Mouse (Mus musculus) MEL-GATA-1-ER (cell line): ENCODE results near the gene Dpagt1.
"Not testable (repeated sequence)": the region's sequence is repeated elsewhere in the genome, so short reads cannot be mapped to it uniquely, and the experiment has no call there.

ENCODE experiments used
- DNase-seq: peaks from one replicate; pipeline ENCODE4 v3.0.0-alpha.2; 2012; ENCODE audit warnings: low read depth; ENCODE audit errors: extremely low read depth

Dpagt1 gene

DNA sequence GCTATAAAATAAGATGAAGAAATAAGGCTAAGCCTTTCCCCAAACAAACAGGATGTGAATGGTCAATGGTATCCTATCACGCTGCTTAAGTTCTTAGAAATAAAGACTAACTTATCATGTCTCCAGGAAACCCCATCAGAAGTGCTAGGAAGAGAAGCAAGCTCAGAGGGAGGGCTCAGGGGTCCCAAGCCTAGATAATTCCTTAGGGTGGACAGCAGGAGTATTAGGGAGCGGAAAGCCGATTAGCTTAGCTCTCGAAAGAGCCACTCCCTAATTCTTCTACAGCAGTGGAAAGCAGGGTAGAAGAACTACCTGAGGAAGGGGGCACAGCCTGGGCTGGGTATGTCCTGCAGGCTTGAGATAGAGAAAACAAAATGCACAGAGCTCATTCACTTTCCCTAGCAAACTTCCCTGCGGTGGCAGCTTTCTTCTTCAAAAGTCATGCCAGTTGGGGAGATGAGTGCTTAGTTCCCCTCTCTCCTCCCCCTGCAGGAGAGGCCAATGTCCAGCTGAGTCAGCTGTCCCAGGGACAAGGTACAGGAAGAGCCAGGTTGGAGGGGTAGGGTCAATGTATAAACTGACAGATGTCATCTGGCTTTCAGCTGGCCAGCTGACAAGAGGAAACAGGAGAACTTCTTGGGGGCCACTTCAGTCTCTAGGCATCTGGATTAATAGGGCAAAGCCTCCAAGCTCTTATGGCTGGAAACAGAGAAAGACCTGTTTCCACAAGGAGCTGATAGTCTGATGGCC lies 7.6 kb upstream of the Dpagt1 start:
- no peak for DNase-seq

DNA sequence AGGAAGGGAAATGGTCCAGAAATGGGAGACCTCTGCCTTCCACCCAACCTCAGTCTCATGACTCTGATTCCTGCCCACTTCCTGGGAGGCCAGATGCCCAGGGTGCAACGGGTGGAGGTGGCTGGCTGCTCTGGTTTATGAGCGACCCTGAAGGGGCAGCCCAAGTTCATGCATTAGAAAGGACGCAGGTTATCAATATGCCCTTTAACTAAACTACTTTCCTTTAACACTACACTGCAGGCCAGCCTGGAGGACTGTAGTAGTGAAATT lies 7.1 kb upstream of the Dpagt1 start:
- no peak for DNase-seq

DNA sequence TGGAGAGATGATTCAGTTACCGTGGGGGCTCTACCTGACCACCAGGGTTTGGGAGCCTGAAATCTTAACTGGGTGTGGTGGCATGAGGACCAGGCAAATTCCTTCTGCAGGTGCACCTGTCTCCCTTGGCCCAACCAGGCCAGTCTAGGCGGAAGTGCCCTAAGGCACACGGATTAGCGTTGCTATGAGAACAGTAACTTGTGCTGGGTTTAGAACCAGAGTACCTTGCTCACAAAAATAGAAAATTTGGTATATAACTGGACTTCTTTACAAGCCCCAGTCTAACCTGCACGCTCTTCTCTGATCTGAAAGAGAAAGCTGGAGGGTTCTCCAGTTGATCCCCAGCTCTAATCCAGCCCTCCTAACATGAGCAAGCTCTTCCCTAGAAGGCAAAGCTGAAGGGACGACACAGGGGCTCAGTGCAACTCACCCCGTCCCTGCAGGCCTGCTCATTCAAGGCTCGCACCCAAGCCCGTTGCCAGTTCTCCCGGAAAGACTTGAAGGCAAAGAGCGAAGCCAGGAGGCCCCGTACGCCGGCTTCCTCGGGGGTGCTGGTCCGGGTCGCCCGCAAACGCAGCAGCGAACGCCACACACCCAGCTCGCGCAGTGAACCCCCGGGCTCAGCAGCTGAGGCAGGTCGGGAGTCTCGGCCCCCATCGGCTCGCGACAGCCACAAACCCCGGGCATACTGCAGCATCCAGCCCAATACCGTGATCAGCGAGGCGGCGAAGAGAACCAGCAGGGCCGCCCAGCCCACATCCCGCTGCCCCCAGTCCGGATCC lies 6.5 kb upstream of the Dpagt1 start:
- no peak for DNase-seq

DNA sequence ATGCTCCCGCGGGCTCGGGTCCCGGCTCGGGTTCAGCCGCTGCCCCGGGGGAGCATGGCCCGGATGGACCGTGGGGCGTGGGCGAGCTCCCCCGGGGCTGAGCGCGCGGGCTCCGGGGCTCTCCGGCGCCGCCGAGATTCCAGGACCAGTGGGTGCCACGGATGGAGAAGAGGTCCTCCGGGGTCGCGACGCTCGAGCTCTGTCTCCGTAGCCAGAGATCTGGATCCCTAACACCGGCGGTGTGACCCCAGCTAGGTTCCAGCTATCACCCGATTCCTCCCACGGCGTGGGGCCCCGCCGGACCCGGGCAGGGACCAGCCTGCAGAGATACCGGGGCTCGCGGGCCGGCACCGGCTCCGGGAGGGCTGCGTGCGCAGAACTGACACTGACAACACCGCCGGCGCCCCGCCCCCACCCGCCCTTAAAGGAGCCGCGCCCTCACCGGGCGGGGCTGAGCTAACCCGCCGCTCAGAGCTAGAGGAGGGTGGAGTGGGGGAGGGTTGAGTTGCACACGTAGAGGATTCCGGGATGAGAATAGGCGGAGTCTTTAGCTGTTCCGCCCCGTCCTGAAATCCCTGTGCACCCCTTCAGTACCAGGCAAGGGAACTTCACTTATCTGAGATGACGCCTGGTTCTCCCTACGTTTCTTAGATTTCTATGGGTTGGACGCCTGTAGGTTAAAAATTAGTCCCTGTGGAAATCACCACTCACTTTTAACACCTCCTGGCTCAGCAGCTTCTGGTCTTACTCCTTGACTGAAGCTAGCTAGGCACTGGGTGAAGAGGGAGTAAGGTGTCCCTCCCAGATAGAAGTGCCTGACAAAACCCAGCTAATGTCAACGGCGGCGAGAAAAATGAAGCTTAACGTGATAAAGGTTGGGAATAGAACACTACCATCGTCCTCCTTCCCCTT lies 5.7 kb upstream of the Dpagt1 start, which contains the start of gene C2cd2l:
Gene C2cd2l (minus strand): TSS at position 399 of the 912 bp plus-strand sequence.
- peak; percentile 87 for DNase-seq

DNA sequence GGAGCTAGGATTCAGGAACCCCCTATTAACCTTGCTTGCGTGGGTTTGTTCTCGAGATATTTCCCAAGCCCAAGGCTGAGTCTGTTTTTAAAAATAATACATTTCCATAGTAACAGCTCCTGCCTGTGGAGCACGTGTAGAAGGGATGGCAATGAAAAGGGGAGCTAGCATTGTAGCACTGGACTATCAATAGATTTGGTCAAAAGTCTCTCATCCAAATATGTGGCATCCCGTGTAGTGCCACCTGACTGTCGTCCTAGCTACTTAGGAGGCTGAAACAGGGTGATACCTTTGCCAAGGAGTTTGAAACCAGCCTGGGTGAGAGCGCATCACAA lies 5.1 kb upstream of the Dpagt1 start:
- no peak for DNase-seq

DNA sequence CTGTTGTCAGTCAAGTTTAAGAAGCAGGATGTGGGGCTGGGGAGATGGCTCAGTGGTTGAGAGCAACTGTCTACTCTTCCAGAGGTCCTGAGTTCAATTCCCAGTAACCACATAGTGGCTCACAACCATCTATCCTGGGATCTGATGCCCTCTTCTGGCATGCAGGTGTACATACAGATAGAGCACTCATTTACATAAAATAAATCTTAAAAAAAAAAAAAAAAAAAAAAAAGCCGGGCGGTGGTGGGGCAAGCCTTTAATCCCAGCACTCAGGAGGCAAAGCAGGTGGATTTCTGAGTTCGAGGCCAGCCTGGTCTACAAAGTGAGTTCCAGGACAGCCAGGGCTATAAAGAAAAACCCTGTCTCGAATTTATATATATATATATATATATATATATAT lies 2.2 kb upstream of the Dpagt1 start:
- not testable (repeated sequence) for DNase-seq

DNA sequence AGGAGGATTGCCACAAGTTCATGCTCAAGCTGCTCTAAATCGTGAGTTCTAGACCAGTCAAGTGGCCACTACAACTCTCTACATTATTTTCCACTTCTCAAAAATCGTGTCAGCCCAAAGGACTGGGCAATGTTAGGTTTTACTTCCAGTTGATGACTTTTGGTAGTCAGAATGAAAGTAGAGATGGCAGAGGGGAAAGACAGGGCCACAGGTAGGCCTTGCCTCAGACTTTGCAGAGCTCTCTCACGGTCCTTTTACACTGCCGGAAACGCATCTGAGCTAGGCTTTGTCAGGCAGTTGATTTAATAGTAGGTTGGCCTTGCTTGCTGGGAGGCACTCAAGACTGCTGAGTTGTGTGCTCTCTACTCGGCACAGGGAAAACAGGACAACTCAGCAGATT lies 1.7 kb upstream of the Dpagt1 start:
- DNase-seq = no peak

DNA sequence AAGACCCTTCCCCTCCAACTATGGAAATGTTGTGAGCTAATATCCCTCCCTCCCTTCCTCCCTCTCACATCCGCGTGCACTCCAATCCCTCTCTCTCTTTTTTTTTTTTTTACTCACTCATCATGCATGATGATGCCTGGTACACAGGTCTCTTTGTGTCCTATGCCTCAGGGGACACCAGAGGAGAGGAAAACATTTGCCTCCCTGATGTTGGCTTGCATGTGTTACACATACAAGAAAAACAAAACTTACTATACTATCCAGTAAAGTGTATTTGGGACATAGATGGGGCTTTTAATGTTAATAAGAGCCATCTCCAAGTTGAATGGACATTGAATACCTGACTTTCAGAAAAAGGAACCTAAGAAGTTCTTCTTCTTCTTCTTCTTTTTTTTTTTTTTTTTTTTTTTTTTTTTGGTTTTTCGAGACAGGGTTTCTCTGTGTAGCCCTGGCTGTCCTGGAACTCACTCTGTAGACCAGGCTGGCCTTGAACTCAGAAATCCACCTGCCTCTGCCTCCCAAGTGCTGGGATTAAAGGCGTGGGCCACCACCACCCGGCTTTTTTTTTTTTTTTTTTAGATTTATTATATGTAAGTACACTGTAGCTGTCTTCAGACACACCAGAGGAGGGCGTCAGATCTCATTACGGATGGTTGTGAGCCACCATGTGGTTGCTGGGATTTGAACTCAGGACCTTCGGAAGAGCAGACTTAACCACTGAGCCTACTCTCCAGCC lies 619 bp upstream of the Dpagt1 start:
- not testable (repeated sequence) for DNase-seq

DNA sequence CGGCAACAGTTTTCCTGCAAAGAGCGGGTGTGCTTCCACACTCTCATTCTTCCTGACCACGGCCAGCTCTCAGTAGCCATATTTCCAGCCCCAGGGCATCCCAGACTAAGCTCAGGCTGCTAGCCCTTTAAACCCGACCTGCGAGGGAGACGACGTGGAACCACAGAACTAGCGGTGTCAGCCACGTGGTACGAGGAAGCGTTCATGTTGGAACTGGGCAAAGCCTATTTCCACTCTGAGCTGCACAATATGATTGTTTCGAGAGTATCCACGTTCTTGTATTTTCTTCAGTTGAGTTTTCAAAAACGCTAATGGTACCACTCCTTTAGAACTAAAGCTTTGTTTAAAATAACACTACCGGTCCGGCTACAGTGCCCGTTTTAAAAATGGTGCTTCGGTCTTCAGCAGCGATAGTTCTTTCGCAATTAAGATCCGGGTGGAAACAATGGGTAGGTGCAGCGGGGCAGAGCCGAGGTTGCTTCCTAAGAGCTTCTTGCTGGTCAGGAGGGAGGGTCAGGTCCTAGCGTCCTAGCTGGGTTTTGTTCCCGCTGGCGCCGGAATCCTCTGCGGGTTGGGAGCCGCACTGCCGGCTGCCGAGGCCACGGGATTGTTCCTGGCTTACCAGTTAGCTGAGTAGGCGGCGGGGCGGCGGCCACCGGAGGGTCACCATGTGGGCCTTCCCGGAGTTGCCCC lies 698 bp downstream of the Dpagt1 start:
- peak; percentile 84 for DNase-seq

DNA sequence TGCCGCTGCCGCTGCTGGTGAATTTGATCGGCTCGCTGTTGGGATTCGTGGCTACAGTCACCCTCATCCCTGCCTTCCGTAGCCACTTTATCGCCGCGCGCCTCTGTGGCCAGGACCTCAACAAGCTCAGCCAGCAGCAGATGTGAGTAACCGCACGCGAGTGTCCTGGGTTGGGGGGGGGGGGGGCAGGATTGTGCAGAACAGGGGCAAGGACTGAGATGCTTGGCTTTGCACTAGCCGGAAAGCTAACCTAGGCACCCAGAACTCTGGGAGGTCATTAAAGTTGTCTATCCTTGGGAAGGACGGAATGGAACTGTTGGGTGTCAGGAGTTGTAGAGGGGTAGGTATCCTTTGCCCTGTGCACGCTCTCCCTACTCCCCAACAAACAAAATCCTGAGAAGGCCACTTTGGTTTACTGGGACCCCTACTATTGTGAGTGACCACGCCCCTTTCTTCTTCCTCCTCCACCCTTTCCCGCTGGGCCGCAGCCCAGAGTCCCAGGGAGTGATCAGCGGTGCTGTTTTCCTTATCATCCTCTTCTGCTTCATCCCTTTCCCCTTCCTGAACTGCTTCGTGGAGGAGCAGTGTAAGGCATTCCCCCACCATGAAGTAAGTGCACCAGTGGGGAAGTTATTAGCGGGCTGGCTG lies 1.4 kb downstream of the Dpagt1 start:
- no peak for DNase-seq

DNA sequence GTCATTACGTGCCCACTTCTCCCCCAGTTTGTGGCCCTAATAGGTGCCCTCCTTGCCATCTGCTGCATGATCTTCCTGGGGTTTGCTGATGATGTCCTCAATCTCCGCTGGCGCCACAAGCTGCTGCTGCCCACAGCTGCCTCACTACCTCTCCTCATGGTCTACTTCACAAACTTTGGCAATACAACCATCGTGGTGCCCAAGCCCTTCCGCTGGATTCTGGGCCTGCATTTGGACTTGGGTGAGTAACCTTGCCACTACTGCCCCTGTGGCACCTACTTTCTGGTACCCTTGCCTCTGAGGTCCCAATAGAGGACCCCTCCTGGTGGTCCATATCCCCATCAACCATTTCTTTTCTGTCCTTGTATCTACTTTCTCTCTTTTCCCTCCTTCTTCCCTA lies 2.1 kb downstream of the Dpagt1 start:
- DNase-seq = no peak

DNA sequence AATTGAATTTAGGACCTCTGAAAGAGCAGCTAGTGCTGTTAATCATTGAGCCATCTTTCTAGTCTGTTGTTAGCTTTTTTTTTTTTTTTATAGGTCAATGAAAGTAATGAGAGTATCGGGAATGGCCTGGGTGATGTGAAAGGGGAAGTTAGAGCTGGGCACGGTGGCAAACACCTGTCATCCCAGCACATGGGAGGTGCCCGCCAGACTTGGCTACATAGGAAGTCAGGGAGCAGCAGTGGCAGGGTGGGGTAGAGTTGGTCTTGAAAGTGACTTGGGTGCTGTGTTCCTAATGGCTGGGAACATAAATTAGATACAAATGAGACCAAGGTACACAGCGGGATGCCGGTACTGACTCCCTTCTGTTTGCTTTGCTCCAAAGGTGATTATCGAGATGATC lies 4.9 kb downstream of the Dpagt1 start:
- DNase-seq = no peak

DNA sequence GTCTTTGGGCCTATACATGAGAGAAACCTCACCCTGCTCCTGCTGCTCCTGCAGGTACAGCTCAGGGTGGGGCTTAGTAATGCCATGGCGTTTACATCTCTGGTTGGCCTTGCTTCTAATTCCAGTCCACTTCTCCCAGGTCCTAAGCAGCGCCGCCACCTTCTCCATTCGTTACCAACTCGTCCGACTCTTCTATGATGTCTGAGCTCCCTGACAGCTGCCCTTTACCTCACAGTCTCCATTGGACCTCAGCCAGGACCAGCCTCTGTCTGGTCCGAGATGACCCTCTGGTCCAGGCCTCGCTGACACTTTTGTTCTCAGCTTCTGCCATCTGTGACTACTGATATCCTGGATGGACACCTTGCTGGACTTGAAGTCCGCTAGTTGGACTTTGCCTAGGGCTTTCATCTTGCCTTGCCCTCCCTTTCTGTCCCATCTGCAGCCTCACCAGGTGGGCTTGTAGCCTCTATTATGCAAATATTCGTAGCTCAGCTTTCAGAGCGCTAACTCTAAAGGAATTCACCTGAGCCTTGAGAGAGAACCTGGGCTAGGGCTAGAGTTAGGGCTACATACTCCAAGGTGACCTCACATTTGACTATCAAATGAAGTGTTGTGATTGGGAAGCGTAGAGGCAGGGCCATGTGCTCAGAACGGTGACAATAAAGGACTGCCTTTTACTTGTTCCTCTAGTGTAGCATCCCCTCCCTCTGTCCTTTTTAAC lies 7.3 kb downstream of the Dpagt1 start:
- DNase-seq = no peak

DNA sequence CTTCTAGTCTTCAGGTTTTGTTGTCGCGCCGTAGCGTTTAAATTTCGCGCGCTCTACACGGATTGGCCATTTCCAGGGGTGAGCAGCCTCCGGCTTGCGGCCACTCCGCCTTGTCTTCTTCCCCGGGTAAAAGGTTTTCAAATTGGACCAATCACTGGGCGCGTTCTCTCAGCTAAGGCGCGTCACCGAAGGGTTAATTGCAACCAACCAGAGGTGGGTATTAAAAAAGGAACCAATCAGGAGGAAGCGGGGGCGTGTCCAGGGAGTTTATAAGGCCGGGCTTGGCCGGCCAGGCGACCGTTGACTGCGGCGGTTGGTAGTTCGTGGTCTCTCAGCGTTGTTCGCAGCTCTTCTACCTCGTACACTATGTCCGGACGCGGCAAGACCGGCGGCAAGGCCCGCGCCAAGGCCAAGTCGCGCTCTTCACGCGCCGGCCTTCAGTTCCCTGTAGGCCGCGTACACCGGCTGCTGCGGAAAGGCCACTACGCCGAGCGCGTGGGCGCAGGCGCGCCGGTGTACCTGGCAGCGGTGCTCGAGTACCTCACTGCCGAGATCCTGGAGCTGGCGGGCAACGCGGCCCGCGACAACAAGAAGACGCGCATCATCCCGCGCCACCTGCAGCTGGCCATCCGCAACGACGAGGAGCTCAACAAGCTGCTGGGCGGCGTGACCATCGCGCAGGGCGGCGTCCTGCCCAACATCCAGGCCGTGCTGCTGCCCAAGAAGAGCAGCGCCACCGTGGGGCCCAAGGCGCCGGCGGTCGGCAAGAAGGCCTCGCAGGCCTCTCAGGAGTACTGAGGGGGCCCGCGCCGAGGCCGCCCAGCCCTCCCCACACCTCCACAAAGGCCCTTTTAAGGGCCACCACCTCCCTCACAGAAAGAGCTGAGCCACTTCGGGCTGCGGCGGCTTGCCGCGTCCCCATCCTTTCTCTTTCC lies 8.8 kb downstream of the Dpagt1 start, which contains the start of gene H2afx:
Gene H2afx (plus strand): TSS at position 299 of the 935 bp plus-strand sequence.
- DNase-seq = peak; percentile 99

DNA sequence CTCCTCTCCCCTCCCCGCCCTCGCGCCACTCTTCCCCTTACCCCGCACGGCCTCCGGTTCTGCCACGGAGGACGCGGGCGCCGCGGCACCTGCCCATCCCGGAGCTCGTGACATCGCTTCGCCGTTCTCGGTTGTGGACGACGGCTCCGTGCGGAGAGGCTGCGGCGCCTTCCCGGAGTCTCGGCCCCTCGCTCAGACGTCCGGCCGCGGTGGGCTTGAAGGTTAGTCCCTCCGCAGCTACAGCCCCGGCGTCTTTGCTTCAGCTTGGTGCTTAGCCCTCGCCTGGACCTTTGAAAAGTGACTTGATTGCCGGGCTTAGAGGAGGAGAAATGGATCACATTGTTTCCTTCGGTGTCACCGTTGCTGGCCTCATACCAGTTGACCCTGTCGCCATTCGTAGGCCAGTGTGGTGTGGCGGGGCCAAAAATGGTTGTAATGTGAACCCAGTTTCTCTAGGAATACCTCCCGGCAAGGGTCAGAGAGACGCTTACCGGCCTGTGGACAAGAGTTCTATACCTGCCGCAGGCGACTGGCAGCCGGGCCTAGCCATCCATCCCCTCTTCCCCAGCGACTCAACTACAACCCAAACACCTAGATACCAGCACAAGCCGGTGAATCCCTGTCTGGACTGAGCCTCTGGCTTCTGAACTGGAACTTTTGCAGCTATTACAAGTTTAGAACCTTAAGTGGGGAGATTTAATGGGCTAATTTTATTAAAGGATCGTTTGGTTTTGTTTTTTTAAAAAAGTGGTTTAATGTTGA lies 9.7 kb downstream of the Dpagt1 start:
- no peak for DNase-seq

DNA sequence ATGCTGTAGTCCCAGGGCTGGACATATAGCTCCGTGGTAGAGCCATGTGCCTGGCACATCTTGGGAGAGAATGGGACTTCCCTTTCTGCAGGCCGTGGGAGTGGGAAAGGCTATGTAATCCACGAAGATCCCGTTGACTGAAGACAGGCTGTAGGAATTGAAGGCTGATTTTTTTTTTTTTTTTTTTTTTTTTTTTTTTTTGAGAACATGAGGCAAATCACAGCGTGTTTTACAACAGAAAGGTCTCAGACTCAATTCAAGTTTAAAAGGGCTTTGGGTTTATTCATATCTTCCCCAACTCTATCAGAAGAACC lies 10.2 kb downstream of the Dpagt1 start:
- no peak for DNase-seq

DNA sequence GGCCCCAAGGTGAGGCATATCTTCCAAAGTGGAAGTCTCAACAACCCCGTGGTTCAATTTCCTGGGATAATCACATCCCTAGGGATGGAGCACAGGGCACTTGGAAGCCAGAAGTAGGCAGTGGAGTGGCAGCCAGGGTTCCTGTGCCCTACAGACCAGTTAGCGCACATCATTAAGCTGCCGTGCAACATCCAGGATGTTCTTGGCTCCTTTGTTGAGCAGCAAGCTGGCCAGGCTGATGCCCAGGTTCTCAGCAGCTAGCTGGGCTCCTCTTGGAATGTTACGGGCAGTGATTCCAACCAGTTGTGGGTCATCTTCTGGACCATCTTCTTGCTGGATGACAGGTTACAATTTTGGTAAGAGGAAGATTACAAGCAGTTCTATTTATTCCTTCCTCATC lies 10.7 kb downstream of the Dpagt1 start:
- not testable (repeated sequence) for DNase-seq

DNA sequence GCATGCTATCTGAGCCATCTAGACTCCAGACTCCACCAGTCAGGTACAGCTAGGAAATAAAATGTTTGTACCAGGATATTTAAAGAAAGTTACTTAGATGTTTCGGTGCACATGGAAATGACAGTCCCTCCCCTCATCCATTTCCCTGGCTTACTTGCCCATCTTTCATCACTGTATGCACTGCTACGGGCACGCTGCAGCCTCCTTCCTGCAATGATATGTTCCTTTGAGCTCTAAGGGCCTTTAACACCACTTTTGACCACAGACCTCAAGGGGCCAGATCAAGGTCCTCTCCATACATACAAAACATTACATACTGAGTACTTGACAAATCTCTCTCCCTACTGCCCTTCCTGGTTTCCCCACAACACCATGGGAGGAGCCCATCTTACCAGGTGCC lies 11.1 kb downstream of the Dpagt1 start:
- no peak for DNase-seq
